Mouse (Mus musculus): ENCODE data around the gene Krtap19-2. TPM values are rescaled to one million over a fixed set of nuclear protein-coding genes. Genes with fewer than 3 reads are reported as not detected.

The Krtap19-2 gene
- not detected in 2 replicates for polyA plus RNA-seq (2012; ENCODE audit: low replicate concordance)

GRCm38 (mm10) chr16:88874169-88874568, at the start of gene Krtap19-2:
Gene Krtap19-2, minus strand, starts transcription at chr16:88874269.

GRCm38 (mm10) chr16:88896357-88896756, 22.3 kb upstream of the Krtap19-2 start, which contains the start of gene Krtap19-5:
Gene Krtap19-5, minus strand, starts transcription at chr16:88896457.

DNA sequence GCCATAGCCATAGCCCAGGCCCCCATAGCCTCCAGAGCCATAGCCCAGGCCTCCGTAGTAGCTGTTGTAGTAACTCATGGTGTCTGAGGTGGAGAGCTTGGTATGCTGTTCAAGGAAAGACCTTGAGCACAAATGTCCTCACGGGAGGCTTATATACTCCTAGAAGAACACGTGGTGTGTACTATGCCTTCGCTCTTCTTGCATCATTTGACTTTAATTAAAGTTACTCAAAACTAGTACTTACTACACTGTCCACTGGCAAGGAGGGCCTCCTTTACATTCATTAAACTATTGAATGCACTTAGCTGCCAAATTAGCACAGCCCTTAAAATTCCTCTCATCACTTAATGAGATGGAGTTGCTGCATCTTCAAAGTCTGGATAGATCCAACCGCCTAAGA, 10.9 kb upstream of the Krtap19-2 start, which contains the start of gene Krtap19-4:
Krtap19-4 (minus strand) TSS at position 101 of the 400 bp plus-strand sequence.

DNA sequence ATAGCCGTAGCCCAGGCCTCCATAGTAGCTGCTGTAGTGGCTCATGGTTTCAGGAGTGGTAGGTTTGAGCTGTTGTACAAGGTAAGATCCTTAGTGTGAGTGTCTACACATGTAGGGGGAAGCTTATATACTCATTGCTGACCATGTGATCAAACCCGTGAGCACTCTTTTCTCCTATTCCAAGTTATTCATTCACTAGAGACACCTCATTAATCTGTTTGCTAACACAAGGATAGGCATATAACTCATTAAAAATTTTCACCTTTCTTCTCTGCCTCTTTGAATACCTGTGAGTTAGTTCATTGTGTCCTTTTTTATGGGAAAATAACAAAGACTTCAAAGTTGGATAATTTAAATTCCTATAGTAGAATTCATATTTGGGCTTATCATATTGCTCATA, 3.9 kb upstream of the Krtap19-2 start, which contains the start of gene Krtap19-3:
Krtap19-3 (minus strand) TSS at position 101 of the 400 bp plus-strand sequence.

DNA sequence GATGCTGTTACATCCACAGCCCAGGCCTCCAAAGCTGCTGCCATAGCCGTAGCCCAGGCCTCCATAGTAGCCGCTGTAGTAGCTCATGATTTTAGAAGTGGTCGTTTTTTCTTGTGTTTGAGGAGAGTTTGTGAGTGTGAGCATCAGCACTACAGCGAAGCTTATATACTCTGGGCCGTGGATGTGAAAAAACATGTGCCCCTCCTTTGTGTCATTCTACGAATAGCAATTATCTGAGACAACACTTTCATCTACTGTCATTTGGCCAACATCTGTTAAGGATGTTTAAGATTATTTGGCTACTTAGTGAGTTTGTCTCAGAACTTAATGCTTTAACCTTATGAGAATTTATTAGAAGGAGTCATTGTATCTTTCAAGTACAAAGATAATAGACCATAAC, 4.8 kb downstream of the Krtap19-2 start, which contains the start of gene Krtap19-1:
Krtap19-1 (minus strand) TSS at position 101 of the 400 bp plus-strand sequence.

GRCm38 (mm10) chr16:88826095-88826652, 47.9 kb downstream of the Krtap19-2 start, which contains the start of gene Krtap14:
Gene Krtap14, minus strand, starts transcription at chr16:88826145.

Other genes with a start within 250 kb of the Krtap19-2 start
- not detected in 2 replicates for gene 2310079G19Rik, start 246.6 kb downstream of the Krtap19-2 start, polyA plus RNA-seq (2012; ENCODE audit: low replicate concordance)
- gene Krtap26-1, start 226.5 kb downstream of the Krtap19-2 start, polyA plus RNA-seq (2012; ENCODE audit: low replicate concordance) = not detected in 2 replicates
- not detected in 2 replicates for gene Krtap27-1, start 202.6 kb downstream of the Krtap19-2 start, polyA plus RNA-seq (2012; ENCODE audit: low replicate concordance)
- gene 2310061N02Rik, start 166.3 kb downstream of the Krtap19-2 start, polyA plus RNA-seq (2012; ENCODE audit: low replicate concordance) = not detected in 2 replicates
- not detected in 2 replicates for gene Krtap13-1, start 145.4 kb downstream of the Krtap19-2 start, polyA plus RNA-seq (2012; ENCODE audit: low replicate concordance)
- gene Krtap13, start 122.6 kb downstream of the Krtap19-2 start, polyA plus RNA-seq (2012; ENCODE audit: low replicate concordance) = not detected in 2 replicates
- not detected in 2 replicates for gene 2310034C09Rik, start 115.4 kb downstream of the Krtap19-2 start, polyA plus RNA-seq (2012; ENCODE audit: low replicate concordance)
- gene 2310057N15Rik, start 100.1 kb downstream of the Krtap19-2 start, polyA plus RNA-seq (2012; ENCODE audit: low replicate concordance) = not detected in 2 replicates
- gene Gm5965, start 96.4 kb downstream of the Krtap19-2 start, polyA plus RNA-seq (2012; ENCODE audit: low replicate concordance) = not detected in 2 replicates
- gene Gm20741, start 62.0 kb downstream of the Krtap19-2 start, polyA plus RNA-seq (2012; ENCODE audit: low replicate concordance) = not detected in 2 replicates
- not detected in 2 replicates for gene Krtap15, start 54.1 kb downstream of the Krtap19-2 start, polyA plus RNA-seq (2012; ENCODE audit: low replicate concordance)
- gene Krtap14, start 48.1 kb downstream of the Krtap19-2 start, polyA plus RNA-seq (2012; ENCODE audit: low replicate concordance) = not detected in 2 replicates
- not detected in 2 replicates for gene Krtap19-1, start 4.9 kb downstream of the Krtap19-2 start, polyA plus RNA-seq (2012; ENCODE audit: low replicate concordance)
- not detected in 2 replicates for gene Krtap19-3, start 3.8 kb upstream of the Krtap19-2 start, polyA plus RNA-seq (2012; ENCODE audit: low replicate concordance)
- not detected in 2 replicates for gene Krtap19-4, start 10.8 kb upstream of the Krtap19-2 start, polyA plus RNA-seq (2012; ENCODE audit: low replicate concordance)
- not detected in 2 replicates for gene Krtap19-5, start 22.2 kb upstream of the Krtap19-2 start, polyA plus RNA-seq (2012; ENCODE audit: low replicate concordance)
- not detected in 2 replicates for gene Krtap19-9b, start 58.0 kb upstream of the Krtap19-2 start, polyA plus RNA-seq (2012; ENCODE audit: low replicate concordance)
- gene Krtap16-3, start 88.6 kb upstream of the Krtap19-2 start, polyA plus RNA-seq (2012; ENCODE audit: low replicate concordance) = not detected in 2 replicates
- gene Krtap22-2, start 136.5 kb upstream of the Krtap19-2 start, polyA plus RNA-seq (2012; ENCODE audit: low replicate concordance) = not detected in 2 replicates
- gene Gm10229, start 141.0 kb upstream of the Krtap19-2 start, polyA plus RNA-seq (2012; ENCODE audit: low replicate concordance) = not detected in 2 replicates
- not detected in 2 replicates for gene Krtap6-1, start 157.4 kb upstream of the Krtap19-2 start, polyA plus RNA-seq (2012; ENCODE audit: low replicate concordance)
- gene Gm10228, start 167.2 kb upstream of the Krtap19-2 start, polyA plus RNA-seq (2012; ENCODE audit: low replicate concordance) = not detected in 2 replicates
- gene Krtap6-5, start 173.6 kb upstream of the Krtap19-2 start, polyA plus RNA-seq (2012; ENCODE audit: low replicate concordance) = not detected in 2 replicates
- not detected in 2 replicates for gene 1110025L11Rik, start 189.7 kb upstream of the Krtap19-2 start, polyA plus RNA-seq (2012; ENCODE audit: low replicate concordance)
- not detected in 2 replicates for gene Krtap6-3, start 209.7 kb upstream of the Krtap19-2 start, polyA plus RNA-seq (2012; ENCODE audit: low replicate concordance)

All from leukemia stem cell, adult 10-12 weeks (primary cell).